Mouse (Mus musculus) heart, embryonic 12.5 days (tissue): ENCODE data around the gene Fgfr1op. TPM values are rescaled to one million over a fixed set of nuclear protein-coding genes. Genes with fewer than 3 reads are reported as not detected.
"Not testable (repeated sequence)": the region's sequence is repeated elsewhere in the genome, so short reads cannot be mapped to it uniquely, and the experiment has no call there.

Experiments used
- ATAC-seq: fragments of 200-750 bp; cut with Nextera tagmentation; 2 replicates; pipeline ENCODE4 v1.8.0; 2017; ENCODE audit warnings: moderate TSS enrichment, moderate library complexity; ENCODE audit not compliant: insufficient number of reproducible peaks, low FRiP score
- H3K27ac ChIP-seq: fragments of 300-500 bp; sonication (generic); 2 replicates; pipeline ENCODE4 v1.5.1; 2016; ENCODE audit warnings: mild to moderate bottlenecking, moderate library complexity; ENCODE audit not compliant: poor library complexity, severe bottlenecking
- H3K27me3 ChIP-seq: fragments of 300-500 bp; sonication (generic); replicated peaks from 2 replicates; pipeline ENCODE4 v1.6.1; 2016; ENCODE audit warnings: mild to moderate bottlenecking, moderate library complexity
- H3K36me3 ChIP-seq: fragments of 300-500 bp; sonication (generic); 2 replicates; pipeline ENCODE4 v1.6.1; 2016; ENCODE audit warnings: mild to moderate bottlenecking, moderate library complexity
- H3K4me1 ChIP-seq: fragments of 300-500 bp; sonication (generic); replicated peaks from 2 replicates; pipeline ENCODE4 v1.6.1; 2016; ENCODE audit warnings: mild to moderate bottlenecking
- H3K4me2 ChIP-seq: fragments of 300-500 bp; sonication (generic); 2 replicates; pipeline ENCODE4 v1.6.1; 2016; ENCODE audit warnings: mild to moderate bottlenecking, moderate library complexity
- H3K4me3 ChIP-seq: fragments of 300-500 bp; sonication (generic); 2 replicates; pipeline ENCODE4 v1.5.1; 2016; ENCODE audit warnings: mild to moderate bottlenecking
- H3K9ac ChIP-seq: fragments of 300-500 bp; sonication (generic); 2 replicates; pipeline ENCODE4 v1.6.1; 2016; ENCODE audit warnings: mild to moderate bottlenecking, moderate library complexity
- H3K9me3 ChIP-seq: fragments of 300-500 bp; sonication (generic); replicated peaks from 2 replicates; pipeline ENCODE4 v1.6.1; 2016; ENCODE audit warnings: mild to moderate bottlenecking, moderate library complexity
- WGBS: fragments of 180-500 bp; shearing (Covaris S2); methylation state at CpG from one replicate; pipeline ENCODE4 v1.1.7; 2016; 5-methylcytosine and 5-hydroxymethylcytosine counted together
- polyA plus RNA-seq: library from polyadenylated mRNA; unstranded; fragments of >200 nt; fragmentation: Nextera tagmentation; extraction: Ambion mirVana; gene quantifications from 2 replicates; pipeline ENCODE4 v1.2.1, GENCODE M21; 2016

Gene Fgfr1op
- polyA plus RNA-seq, 1 experiment from 2014 or later = 23.1 TPM

DNA sequence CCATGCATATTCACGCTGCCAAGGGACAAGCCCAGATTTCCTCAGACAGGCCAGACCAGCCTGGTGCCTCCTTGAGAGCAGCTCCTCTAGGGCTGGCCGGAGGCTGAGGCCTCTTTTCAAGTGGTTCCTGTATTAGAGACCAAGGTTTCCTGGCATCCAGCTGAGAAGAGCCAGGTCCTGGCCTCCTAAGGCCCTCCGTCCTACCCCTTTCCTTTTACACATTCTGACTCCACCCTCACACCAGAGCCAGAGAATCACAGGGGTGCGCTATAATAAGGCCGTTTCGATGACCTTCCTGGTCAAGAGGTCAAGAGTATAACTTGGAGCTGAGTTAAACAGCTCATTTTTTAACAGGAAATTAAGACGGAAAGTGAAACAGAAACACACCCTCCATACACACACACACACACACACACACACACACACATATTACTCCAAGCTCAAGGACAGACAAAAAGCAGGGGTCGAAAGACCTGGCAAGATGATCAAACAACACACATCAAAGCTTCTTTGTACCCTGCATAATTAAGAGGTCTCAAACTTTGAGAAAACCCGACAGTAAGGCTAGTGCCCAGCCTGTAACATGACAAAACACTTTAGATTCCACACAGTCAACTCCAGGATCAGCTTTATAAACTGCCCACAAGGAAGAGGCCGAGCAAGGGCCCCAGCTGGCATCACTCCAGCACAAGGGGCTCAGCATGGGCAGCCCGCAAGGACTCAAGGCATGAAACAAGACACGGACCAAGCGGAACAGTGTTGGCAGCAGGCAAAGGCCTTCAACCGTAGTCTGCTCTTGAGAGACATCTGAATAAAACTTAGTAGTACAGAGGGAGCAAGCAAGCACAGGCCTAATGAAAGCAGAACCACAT lies 21.3 kb upstream of the Fgfr1op start:
- not testable (repeated sequence) for H3K4me3 ChIP-seq, H3K4me1 ChIP-seq, H3K36me3 ChIP-seq, ATAC-seq, H3K9ac ChIP-seq, H3K9me3 ChIP-seq, H3K27me3 ChIP-seq
- H3K4me2 ChIP-seq = peak overlapping the region; percentile 20; the same call in 1 of the 2 replicates
- WGBS = 50% methylated on average over 14 of the region's 14 CpGs
- peak overlapping the region; percentile 47; the same call in 1 of the 2 replicates for H3K27ac ChIP-seq

DNA sequence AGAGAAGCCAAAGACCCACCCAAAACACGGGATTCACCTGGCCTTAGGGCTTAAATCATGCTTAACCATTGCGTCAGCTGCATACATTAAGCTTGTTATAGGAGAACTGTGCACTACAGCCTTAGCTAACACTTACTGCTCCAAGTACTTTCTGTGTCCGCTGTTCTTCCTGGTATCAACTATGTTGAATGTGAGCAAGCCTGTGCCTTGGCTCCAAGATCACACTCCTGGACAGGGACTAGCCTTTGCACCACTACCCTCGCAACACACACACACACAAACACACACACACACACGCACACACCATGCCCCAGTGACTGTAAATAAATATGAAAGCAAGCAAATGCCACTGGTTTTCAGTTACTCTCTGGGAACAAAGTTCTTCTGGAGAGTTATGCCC lies 18.4 kb upstream of the Fgfr1op start:
- ATAC-seq = peak; percentile 1; the same call in 1 of the 2 replicates
- H3K9me3 ChIP-seq, H3K36me3 ChIP-seq, H3K4me1 ChIP-seq, H3K27me3 ChIP-seq, H3K27ac ChIP-seq: not testable (repeated sequence)
- 20% methylated on average over 5 of the region's 5 CpGs for WGBS
- Histone ChIP-seq H3K4me2 (peak overlapping the region; percentile 69), H3K9ac (peak overlapping the region; percentile 82), H3K4me3 (peak overlapping the region; percentile 68)

DNA sequence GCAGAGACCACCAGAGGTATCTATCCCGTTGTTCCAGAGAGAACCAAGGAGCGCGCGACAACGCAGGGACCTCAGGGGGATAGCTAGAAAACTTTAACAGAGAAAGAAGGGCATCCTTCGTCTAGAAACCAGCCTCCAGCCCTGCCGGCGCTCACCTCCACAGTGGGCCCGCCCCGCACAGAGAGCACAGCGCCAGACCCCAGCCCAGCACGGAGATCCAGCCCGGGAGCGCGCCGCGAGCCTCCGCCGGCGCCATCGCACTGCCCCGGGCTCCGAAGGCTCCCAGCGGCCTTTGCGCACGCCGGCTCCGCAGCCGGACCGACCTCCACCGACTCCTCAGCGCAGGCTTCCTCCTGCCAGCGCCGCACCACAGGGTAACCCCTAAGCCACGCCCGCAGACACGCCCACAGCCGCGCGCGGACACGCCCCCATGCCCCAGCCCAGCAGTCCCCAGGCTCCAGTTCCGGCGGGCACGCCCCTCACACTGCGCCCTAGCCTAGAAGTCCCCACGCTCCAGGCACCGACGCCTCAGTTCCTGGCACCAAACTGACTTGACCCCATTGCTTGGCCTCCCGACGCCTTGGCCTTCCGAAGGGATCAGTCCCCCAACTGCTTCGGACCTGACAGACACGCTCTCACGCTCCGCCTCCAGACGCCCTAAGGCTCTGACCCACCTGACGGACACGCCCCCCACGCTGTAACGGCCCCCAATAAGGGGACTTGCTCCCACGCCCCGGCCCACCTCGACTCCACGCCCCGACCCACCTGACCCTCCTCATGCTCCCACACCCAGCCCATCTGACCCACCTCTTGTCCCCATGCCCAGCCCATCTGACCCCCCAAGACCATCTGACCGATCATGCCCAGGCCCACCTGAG lies 17.6 kb upstream of the Fgfr1op start, which contains the start of the genes Gm49673 and Rnaset2a:
Gene Gm49673, minus strand, starts transcription at position 350 of the 878 bp plus-strand sequence.
Gene Rnaset2a, minus strand, starts transcription at position 659 of the 878 bp plus-strand sequence.
- ATAC-seq = peak; percentile 99
- H3K4me1 ChIP-seq, H3K27me3 ChIP-seq, H3K9me3 ChIP-seq, H3K36me3 ChIP-seq: not testable (repeated sequence)
- under 1% methylated on average over 55 of the region's 67 CpGs for WGBS
- Histone ChIP-seq H3K9ac (peak within 1 kb of the TSS; percentile 82), H3K27ac (peak within 1 kb of the TSS; percentile 43; the same call in 1 of the 2 replicates), H3K4me3 (peak within 1 kb of the TSS; percentile 68), H3K4me2 (peak within 1 kb of the TSS; percentile 69)

DNA sequence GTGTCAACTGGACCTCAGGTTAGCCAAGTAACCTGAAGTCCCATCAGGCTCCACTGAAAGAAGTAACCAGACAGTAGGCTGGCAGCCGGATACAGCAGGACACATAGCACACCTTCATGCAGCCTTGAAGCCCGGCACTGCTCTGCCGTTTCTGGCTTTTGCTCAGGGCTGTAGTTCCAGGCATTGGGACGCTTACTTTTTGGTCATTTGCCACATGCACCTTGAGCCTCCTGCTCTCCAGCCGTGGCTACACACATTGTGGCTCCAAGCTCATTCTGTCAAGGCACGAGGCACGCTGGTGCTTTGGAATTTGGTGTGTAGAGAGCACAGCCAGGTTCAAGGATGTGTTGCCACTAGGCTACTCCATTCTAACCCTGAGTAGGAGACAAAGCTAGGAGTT lies 10.3 kb upstream of the Fgfr1op start:
- not testable (repeated sequence) for H3K4me1 ChIP-seq, H3K36me3 ChIP-seq, H3K4me3 ChIP-seq, H3K4me2 ChIP-seq, H3K27me3 ChIP-seq, H3K27ac ChIP-seq, H3K9me3 ChIP-seq, H3K9ac ChIP-seq, ATAC-seq
- WGBS = 73% methylated on average over 7 of the region's 7 CpGs

DNA sequence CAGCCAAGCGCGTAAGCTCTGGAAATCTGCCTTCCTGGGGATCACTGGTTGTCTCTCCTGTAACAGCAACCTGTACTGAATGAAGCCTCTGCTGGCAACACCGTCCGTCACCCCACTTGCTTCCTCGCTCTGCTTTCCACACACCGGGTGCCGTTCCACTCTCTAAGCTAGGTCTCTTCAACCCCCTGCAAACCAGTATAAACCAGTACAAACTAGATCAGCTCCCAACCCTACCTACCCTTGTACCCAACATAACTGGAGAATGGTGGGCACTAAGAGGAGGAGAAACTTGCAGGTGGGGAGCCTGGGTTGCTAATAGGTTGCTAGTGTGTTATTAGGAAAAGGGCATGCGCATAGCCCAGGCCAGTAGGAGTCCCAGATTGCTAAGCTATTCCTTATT lies 9.3 kb upstream of the Fgfr1op start:
- H3K4me2 ChIP-seq, H3K9me3 ChIP-seq, ATAC-seq, H3K27me3 ChIP-seq, H3K36me3 ChIP-seq, H3K9ac ChIP-seq, H3K4me1 ChIP-seq, H3K4me3 ChIP-seq, H3K27ac ChIP-seq: not testable (repeated sequence)
- 100% methylated on average over 1 of the region's 8 CpGs for WGBS

DNA sequence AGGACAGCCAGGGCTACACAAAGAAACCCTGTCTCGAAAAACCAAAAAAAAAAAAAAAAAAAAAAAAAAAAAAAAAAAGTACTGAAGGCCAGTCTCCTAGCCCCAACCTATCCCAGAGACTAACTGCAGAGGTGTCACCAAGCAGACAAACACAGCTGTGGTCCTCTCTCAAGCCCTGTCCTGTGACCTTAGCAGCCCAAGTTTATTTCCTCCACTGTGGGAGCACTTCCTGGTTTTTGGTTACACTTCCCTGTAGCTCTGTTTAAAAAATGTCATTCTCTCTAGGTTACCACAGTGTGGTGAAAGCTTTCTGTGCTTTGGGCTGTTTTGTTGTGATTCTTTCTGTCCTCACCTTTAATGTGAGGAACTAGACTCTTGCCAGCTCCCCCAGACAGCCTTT lies 6.7 kb upstream of the Fgfr1op start:
- H3K9me3 ChIP-seq, H3K36me3 ChIP-seq, H3K27me3 ChIP-seq, H3K4me3 ChIP-seq, ATAC-seq, H3K9ac ChIP-seq, H3K27ac ChIP-seq, H3K4me2 ChIP-seq, H3K4me1 ChIP-seq: not testable (repeated sequence)
- WGBS = 60% methylated on average over 1 of the region's 1 CpGs

DNA sequence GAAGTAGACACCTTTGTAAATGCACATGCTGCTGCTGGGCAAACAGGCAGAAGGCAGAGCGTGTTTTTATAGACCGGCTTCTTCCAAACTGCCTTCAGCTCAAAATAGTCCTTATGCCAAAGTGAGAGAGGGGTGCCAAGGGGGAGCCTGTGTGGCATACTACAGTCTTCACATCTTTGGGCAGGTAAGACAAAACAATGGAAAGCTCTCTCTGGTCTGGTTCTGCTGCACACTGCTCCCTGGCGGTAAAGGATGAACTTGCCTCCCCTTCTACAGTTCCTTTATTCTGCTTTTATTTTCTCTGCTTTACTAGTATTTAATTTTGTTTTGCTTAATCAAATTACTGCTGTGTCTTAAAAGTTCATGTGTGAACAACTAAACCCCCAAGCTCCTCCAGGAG lies 4.3 kb upstream of the Fgfr1op start:
- not testable (repeated sequence) for H3K4me2 ChIP-seq, ATAC-seq, H3K36me3 ChIP-seq, H3K27me3 ChIP-seq, H3K27ac ChIP-seq, H3K9me3 ChIP-seq, H3K4me1 ChIP-seq, H3K9ac ChIP-seq, H3K4me3 ChIP-seq
- 53% methylated on average over 3 of the region's 3 CpGs for WGBS

DNA sequence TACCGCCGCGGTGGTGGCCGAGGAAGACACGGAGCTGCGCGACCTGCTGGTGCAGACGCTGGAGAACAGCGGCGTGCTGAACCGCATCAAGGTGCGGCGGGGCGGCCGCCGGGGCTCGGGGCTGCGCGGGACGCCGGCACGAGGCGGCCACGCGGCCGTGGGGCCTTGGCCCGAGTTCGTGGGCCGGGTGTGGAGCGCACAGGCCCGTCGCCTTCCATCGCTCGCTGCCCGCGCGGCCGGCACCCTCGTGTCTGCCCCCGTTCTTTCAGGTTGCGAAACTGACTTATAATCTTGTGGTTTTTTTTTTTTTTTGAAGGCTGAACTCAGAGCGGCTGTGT lies 276 bp downstream of the Fgfr1op start:
- H3K4me1 ChIP-seq, H3K27me3 ChIP-seq, ATAC-seq, H3K9me3 ChIP-seq, H3K27ac ChIP-seq: not testable (repeated sequence)
- peak overlapping the region; percentile 60 for H3K4me2 ChIP-seq
- WGBS = under 1% methylated on average over 42 of the region's 42 CpGs
- peak overlapping the region; percentile 77 for H3K9ac ChIP-seq
- H3K4me3 ChIP-seq = peak overlapping the region; percentile 69
- peaks cover 13% of the 10 kb centered on the region for H3K36me3 ChIP-seq

DNA sequence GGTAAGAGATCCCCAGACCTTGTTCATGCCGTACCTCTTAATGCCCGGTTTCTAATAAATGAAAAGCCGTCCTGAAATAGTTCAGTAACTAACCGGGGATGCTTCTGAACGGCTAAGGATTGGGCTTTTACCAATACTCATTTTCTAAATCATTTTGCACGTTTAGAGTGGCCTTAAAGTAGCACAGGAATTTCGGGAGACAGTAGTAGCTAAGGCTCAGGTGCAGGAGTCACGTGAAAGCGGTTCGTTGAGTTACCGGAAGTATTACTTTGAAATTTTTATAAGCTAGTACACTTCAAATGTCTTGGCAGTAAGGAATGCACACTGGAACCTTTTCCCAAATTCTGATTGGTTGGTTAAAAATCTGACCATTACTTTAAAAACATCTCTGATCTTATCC lies 676 bp downstream of the Fgfr1op start:
- not testable (repeated sequence) for H3K27me3 ChIP-seq, H3K4me1 ChIP-seq, ATAC-seq, H3K27ac ChIP-seq, H3K9me3 ChIP-seq
- H3K36me3 ChIP-seq = peaks cover 16% of the 10 kb centered on the region
- peak overlapping the region; percentile 60 for H3K4me2 ChIP-seq
- 0% methylated on average over 11 of the region's 11 CpGs for WGBS
- H3K4me3 ChIP-seq = peak overlapping the region; percentile 69
- H3K9ac ChIP-seq = peak overlapping the region; percentile 77

DNA sequence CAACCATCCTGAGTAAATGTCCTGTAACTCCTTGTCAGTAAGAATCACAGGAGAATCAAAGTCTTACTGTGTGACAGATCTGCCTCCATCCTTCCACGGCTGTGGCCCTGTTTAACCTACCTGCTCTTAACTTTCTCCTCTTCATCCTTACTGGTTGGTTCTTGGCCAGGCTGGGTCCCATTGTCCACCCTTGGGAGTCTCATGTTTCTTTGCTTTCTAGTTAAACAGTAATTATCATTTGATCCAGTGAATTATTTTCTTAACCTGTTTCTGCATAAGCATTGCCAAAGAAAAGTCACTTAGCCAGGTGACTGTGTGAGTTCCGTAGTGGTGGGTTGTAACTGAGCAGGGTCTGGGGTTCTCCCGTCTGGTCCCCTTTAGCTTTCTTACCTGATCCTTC lies 1.2 kb downstream of the Fgfr1op start:
- 75% methylated on average over 2 of the region's 3 CpGs for WGBS
- H3K27ac ChIP-seq, H3K27me3 ChIP-seq, H3K4me1 ChIP-seq, H3K9ac ChIP-seq, H3K9me3 ChIP-seq, ATAC-seq: not testable (repeated sequence)
- Histone ChIP-seq H3K4me2 (peak overlapping the region; percentile 60), H3K4me3 (peak overlapping the region; percentile 69; the same call in 1 of the 2 replicates), H3K36me3 (peaks cover 18% of the 10 kb centered on the region)

DNA sequence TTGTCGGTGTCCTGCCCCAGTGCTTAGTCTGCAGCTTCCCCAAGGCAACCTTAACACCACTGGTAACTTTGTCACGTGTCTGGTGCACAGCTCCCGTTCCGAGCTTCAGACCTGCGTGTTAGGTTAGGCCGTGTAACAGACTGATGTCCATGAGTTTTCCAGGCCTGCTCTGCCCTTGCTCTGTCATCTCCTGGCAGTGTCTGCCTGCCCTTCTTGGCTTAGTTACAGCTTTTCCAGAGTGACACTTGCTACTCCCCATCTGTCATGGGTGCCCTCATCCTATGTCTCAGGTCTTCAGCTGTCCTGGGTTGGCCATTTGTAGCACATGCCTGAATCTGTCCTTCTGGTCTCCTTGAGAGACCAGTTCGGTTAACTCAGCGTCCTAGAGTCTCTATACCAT lies 2.1 kb downstream of the Fgfr1op start:
- not testable (repeated sequence) for H3K9me3 ChIP-seq, H3K4me3 ChIP-seq, H3K27ac ChIP-seq, H3K4me2 ChIP-seq, H3K9ac ChIP-seq, ATAC-seq, H3K27me3 ChIP-seq, H3K4me1 ChIP-seq
- peaks cover 24% of the 10 kb centered on the region for H3K36me3 ChIP-seq
- 90% methylated on average over 7 of the region's 8 CpGs for WGBS
